Mouse (Mus musculus) cerebellum, adult (tissue): Measurements from ENCODE around the gene Tars.
A peak's percentile ranks its signal among the peaks of the same experiment; 100 is the strongest.

ENCODE experiments used
- ATAC-seq: cut with Nextera tagmentation; 2 replicates; pipeline ENCODE4 v1.9.2; 2017; ENCODE audit warnings: mild to moderate bottlenecking, moderate library complexity, mixed read lengths; ENCODE audit not compliant: insufficient number of reproducible peaks, low FRiP score, low TSS enrichment

The Tars gene

DNA sequence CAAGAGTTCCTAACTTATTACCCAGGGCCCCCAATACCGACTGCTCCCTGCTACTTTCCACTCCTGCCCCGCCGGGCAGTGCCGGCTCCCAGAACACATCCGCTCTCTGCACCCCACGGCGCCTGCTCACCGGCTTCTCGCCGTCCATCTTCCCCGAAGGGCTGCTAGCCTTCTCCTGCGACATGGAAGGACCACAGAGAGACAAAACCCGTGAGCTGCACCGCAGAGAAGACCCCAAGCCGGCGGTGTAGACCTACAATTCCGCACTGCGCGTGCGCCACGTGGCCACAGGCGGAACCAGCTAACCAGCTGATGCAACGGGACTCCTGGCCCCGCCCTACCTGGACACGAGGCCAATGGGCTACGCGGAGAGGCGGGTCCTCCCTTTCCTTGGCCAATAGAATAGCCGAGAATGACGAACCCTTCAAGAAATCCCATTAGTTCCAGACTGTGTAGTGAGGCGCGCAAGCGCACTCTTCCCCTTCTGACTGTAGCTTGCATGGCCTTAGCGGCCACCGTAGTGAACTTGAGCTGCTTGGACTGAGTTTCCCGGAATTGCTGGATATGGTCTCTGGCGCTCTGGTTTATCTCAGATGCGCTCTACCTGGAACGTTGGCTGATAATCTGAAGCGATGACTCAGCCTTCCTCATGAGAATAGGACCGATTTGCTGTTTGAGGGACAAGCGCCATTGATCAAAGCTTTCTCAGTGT lies at the start of gene Tars:
TSS of gene Tars (minus strand) at position 310 of the 712 bp plus-strand sequence.
- ATAC-seq, result peak; percentile 98

DNA sequence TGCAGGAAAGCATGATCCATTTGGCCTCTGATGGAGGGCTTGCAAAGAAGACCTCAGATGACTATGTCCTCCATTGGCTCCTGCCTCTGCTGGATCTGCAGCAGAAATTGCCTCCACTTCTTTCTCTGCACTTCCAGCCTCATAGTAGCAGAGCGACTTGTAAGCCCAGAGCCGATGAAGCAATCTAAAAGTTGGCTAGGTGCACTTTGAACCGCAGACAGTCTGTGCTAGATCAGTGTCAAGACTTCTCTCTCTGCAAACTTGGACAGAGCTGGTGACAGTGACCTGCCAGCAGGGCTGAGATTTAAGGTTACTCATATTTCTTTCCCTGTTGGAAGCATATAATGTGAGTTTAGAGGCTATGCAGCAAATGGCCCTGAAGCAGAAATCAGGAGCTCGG lies 37.9 kb upstream of the Tars start:
- no peak for ATAC-seq

DNA sequence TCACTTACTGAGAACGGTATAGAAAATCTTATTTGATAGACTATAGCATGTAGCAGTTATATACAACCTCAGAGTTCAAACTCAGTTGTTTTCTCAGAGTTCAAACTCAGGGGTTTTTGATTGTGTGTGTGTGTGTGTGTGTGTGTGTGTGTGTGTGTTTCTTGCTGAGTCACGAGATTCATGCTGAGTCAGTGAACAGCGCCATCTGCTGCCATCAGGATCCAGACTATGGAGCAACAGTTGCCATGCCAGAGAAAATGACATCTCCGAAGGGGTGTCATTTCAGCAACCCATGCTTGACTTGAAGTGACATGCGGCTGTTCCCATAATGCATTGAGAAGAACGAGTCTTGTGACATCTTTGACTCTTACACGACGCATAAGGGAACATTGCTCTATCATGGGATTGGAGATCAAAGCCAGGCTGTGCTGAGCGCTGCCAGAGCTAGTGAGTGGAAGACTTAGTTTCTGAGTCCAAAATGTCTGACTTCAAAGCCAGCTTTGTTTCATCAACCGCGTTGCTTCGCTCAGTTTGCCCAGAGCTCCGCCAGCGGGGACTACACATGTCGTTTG lies 37.3 kb upstream of the Tars start:
- ATAC-seq, result no peak

DNA sequence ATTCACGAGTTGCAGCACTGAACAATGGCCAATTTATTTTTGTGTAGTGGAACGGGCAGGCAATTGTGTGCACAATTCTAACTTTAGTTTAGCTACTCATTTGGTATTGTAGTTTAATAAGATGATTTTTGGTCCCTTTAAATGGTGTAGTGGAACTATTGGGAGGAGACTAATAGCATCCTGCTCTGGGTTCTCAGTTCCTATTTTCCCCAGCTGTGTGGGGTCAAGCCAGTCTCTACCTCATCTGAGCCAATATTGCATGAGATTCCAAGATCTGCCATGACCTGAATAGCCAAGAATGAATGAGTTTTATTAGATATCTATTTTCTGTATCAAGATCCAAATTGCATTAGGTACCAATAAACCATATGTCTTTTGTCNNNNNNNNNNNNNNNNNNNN lies 27.4 kb upstream of the Tars start:
- no peak for ATAC-seq

DNA sequence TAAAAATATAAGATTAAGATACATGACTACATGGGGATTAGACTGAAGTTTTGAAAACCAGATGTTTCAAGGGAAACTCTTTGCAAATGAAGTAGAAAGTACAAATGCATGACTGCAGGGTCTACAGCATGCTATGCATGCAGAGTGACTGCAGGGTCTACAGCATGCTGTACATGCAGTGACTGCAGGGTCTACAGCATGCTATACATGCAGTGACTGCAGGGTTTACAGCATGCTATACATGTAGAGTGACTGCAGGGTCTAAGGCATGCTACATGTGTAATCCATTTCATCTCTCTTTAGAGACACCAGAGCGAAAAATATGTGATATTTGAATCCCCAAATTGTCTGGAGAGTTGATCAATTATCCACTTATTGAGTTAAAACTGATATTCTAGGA lies 14.0 kb upstream of the Tars start:
- no peak for ATAC-seq

DNA sequence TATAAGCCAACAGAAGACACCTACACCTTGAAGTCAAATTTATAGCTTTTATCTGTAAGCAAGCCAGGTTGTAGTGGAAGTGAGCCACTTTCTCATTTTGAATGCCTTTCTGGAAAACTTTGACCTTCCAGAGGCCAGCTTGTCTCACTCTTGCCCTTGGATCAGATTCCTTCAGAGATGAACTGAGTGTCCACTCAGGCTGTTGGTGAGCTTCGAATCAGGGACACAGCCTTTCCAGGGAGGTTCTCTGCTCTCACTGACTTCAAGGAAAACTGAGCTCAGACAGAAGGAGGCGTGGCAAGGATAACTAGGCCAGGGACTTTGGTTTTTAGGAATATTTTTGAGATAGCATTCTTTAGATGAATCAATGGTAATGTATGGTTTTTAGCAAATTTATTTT lies 13.1 kb upstream of the Tars start:
- no peak for ATAC-seq

DNA sequence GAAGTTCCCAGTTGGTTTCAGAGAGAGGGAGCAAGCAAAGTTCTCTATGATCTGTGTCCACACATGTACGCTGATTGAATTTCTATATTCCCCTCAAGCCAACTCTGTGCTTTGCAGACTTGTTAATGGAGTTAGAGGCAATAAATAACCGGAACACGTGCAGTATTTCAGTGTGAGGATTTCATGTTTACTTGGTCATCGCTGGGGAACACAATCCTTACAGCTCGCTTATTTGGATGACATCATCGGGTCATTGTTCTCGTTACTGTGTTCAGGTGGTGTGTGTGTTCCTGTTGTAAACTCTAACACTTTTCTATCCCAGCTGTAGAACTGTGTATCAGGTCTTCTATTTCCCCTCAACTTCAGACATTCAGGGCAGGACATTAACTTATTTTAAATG lies 12.4 kb upstream of the Tars start:
- ATAC-seq, result no peak

DNA sequence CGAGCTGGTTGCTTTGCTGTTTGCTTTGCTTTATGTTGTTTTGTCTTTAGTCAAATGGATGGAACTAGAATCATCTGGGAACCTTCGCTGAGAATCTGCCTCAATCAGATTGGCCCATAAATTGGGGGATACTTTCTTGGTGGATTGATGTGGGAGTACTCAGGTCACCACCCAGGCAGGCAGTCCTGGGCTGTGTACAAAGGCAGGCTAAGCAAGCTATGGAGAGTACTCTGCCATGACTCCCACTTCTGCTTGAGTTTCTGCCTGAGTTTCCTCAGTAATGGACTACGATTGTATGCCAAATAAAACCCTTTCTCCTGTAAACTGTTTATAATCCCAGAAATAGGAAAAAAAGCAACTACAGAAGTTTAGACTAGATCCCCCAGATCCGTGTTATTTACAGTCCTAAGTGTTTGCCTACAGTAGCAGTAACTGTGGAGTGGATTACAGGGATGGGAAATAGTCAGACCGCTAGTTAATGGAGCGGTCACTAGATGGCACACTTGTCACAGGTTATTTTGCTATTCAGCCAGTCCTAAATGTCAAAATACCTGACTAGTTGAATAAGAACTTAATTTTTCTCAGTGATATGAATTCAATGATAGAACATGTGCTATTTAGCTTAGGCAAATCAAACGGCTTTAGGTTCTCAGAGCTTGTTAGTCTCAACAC lies 8.8 kb upstream of the Tars start:
- no peak for ATAC-seq

DNA sequence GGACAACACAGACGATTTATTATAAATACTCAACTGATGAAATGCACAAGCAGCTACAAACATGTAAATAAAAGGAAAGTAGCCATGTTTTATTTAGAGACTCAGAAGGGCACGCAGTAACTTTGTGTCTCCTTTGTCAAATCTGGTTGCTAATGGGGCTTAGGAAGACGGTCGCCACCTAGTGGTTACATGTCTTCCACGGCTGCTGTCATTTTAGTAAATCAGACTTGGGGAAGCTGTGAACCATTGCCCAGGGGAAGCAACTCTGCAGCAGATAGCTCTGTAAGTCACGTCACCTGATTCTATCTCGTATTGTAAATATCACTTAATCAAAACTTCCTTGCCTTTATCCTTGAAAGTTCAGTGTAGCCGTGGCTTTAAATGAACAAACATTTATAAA lies 7.9 kb upstream of the Tars start:
- ATAC-seq, result 0 out of 2 replicates have a peak, but pooled peaks have one; percentile 70

DNA sequence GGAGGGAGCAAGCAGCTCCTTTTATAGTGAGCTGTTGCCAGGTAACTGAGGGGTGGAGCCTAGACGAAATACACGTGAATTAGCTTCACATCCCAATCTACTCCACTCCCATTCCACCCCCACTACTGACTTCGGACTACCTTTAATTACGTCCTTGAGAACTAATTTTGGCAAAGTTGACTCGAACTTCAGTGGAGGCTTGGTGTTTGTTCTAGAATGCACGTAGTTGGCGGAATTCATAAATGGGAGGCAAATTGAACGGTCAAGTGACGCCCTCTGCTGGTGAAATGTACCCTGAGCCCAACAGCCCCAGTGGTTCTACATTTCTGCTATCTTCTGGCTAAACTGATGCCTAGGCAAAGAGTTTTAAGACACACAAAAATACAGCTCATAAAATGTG lies 7.3 kb upstream of the Tars start:
- ATAC-seq, result no peak

DNA sequence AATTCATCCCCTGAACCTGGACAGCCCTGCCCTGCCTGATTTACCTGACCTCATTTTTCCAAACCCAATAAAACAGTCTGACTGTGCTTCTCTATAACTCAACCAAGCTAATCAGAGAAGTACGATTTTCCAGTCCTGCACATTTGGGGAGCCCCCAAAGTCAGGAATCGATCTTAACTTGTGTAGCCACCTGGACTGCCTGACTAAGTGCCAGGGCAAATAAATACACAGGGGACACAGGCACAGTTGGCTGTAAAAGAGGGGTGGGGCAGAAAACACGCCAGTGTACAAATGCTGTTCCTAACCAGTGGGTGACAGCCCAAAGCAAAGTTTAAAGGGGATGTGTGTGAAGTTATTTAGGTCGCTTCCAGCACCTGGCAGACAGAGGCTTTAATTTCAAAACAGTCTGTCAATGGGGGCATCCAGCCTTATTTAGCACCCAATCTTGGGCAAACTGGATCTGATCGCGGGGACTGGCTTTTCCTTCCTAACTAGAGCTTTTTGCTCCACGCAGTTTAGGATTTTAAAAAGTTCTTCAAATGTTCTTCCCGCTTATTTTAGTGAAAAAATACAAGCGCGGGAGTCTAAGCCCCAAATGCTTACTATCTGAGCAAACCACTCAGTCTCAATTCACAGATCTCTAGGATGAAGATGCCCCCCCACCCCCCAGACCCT lies 652 bp downstream of the Tars start:
- no peak for ATAC-seq

DNA sequence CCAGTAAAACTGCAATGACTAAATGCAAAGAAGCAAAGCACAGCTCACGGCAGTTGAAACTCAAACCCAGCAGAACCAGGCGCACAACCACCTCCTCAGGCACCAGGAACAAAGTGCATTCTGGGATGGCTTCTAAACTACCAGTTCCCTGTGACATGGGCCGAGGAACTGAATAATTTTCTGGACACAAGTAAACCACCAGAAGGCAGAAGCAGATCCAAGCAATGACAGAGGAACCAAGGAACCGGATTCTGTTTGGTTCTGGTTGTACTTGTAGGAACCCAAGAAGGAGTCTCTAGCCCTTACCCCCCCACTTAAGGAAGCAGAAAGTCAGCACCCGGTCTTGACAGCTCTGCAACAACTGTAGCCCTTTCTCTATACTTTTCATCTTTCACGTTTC lies 3.0 kb downstream of the Tars start:
- no peak for ATAC-seq

DNA sequence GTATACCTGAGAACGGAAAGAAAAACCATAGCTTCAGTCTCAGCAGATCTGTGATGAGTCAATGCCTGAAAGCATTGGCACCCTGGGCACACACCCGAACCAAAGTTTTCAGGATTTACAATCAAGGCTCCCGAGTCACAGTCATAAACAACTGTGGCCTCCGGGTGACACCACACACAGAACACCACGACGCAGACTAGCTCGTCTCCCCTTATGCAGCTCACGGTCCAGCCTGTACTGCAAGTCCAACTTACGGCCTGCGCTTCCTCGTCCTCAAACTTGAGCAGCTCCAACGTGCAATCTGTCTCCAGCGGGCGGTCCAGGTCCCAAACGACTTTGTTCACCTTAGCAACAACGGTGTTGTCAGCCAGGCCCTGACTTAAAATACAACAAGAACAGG lies 6.6 kb downstream of the Tars start:
- no peak for ATAC-seq

DNA sequence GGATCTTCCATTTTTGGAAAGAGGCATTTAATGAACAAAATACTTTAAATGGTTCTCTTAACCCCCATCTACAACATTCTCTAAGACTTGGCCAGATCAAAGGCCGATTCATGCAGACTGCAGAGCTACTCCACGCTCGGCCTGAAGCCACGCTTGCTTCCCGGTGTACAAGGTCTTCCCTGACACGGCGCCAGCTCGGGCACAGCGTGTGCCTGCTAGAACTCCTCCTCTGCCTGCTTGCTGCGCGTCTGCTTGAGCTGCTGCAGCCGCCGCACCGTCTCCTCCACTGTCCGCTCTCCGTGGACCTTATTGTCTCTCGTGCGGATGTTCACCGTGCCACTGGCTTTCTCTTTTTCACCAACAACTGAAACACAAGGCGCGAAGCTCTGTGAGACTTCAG lies 15.7 kb downstream of the Tars start:
- ATAC-seq, result no peak

DNA sequence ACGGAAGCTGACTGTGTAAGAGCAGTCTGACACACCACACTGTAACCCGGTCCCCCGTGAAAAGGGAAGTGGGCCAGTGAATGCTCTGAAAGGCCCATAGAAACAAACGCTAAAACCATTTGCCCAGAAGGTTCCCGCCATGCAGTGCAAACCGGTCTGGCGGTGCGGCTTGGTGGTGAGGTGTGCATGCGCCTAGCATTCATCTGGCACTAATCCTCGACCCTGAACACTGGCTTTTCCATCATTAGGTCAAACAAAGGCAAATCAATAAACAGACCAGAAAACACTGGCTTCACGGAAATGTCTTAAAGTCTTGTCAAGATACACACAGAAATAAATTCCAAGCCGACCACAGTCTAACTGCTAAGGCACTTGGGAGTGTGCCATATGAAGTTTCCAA lies 16.9 kb downstream of the Tars start:
- no peak for ATAC-seq

DNA sequence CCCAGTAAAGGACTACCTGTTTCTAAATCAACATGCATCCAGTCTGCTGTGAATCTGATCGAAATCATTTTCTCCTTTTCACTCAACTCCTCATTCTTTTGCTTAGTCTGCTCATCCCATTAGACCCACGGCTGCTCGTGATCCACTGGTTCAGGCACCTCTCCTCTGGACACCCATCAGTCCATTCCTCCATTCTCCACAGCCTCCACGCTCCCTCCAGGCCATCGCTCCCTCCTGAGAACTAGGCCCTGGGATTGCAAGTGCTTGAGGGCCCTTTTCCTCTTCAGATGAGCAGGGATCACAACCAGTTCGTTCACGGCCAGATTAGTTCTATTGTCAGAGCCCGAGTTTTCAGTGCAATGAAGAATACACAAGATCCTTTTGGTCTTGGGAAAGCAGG lies 18.8 kb downstream of the Tars start:
- ATAC-seq, result no peak

DNA sequence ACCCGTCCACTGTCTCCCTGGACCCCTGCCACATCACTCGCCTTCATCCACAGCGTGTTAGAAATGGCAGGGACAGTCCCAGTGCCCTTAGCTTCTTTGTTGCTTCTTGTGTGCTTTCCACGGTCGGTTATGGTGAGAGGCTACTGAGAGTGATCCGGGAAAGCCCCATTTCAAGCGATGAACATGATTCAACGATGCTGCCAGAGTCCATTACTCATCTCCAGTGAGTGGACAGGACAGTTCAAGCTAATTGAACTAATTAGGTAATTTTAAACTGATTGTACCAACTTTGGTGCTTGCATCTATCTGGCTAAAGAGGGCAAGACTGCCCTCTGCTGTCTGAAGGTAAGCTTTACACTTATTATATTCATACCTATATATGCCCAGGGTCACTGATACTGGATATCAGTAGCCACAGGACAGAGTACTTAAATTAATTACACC lies 19.4 kb downstream of the Tars start:
- peak; percentile 49; the same call in 1 of the 2 replicates for ATAC-seq

DNA sequence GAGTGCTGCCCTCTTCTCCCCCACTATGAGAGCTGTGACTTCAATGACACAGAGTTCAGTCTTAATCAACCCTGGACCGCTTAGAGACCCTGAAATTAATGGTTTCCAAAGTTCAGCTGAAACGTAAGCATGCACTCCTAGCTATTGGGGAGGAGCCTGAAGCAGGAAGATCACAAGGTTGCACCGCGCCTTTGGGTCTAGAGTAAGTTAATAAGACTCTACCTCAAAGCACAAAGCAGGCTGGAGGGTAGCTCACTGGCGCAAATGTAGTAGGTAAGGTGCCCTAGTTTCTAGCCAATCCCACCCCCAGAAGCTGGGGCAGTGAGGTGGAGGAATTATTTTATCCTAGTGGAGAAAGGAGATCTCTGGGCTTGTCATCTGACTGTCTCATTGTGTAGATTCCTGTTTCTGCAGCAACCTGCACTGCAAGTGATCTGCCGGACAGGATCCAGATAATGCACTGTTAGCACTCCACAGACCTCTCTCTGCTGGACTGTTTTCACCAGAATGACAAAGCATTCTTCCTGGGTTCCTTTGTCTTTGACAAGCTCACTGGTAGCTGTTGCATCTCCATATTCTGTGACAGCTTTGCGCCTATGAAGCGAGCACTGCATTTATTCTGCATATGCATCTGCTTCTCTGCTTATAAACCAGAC lies 19.9 kb downstream of the Tars start:
- no peak for ATAC-seq

DNA sequence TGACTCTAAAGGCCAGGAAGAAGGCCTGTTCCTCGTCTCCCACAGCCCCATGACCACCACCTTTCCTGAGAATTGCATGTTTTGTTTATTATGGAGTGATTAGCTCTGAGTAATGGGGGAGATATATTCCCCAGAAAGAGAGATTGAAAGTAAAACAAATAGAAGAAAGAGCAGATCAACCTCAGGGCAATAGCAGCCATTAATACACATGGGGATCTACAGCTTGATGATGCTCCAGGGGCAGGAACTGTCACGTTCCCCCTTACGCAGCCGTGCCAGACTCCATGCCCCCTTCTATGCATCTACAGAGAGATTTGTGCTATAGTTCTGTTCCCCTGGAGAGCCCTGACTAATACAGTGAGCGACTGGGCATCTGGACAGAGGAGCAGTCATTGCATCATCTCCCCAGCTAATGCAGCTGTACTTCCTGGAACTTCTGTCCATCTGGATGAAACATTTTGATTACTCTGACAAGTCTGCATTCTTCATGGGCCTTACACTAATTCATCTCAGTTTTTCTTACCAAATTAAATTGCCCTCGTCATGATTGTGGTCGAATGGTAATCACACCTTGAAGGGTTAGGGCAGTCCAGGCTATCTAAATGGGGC lies 28.9 kb downstream of the Tars start:
- ATAC-seq, result no peak

DNA sequence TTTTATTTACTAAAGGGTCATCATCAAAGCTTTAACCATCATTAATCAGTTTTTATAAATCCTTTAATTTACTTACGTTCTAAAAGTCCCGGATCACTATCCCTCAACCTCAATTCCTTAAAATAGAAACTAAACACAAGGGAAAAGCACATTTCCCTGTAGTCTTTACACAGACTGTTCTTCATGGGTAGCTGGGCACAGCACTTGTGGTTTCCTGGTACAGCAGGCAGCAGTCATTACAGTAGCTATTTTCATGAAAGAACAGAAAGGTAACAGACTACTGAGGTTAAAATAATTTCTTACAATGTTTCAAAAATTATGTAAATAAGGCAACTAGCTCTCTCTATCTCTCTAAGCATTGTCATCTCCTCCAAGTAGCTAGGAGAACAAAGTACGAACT lies 29.9 kb downstream of the Tars start:
- no peak for ATAC-seq
